ENCODE assay signal across 10 mouse cellular contexts in genomic region chr5:35616943-35617342, GRCm38 (mm10). TPM values are rescaled to one million over a fixed set of nuclear protein-coding genes. Genes with fewer than 3 reads are reported as not detected.
A peak's percentile ranks its signal among the peaks of the same experiment; 100 is the strongest.
DNase-seq lines count a peak whose midpoint lies in the region; ATAC-seq and TF ChIP-seq lines count a peak whose summit lies in the region.
"Had no signal": no experiment of that assay in that cellular context is flagged by ENCODE, and none has a peak within 500 bp of the region (broad histone marks: within the 10 kb centered on the region; RNA-seq: fewer than 3 reads in every experiment).

No protein-coding gene starts in this region.

- no peak for TF ChIP-seq EP300 in stomach, postnatal 0 days (optimal IDR thresholded peaks at IDR 0.05)

- no peaks in the 10 kb centered on the region for H3K27me3 ChIP-seq in stomach, postnatal 0 days (ENCODE audit: control insufficient read depth, insufficient read depth, low read length)
- H3K27me3 ChIP-seq: midbrain, embryonic 12.5 days had no signal

- no peaks in the 10 kb centered on the region; the same call in 1 of the 2 replicates for H3K36me3 ChIP-seq in stomach, postnatal 0 days (ENCODE audit: control insufficient read depth, insufficient read depth, low read length)
- H3K36me3 ChIP-seq: midbrain, embryonic 12.5 days had no signal

- TF ChIP-seq CTCF in gastrocnemius, adult 2 months (IDR thresholded peaks at IDR 0.05), result no peak
- no peak for TF ChIP-seq CTCF in stomach, postnatal 0 days (IDR thresholded peaks at IDR 0.05; ENCODE audit: low read depth)

- ATAC-seq in stomach, postnatal 0 days (ENCODE audit: low FRiP score, low TSS enrichment), result no peak

- no peak overlapping the region for H3K4me2 ChIP-seq in stomach, postnatal 0 days (replicated peaks; ENCODE audit: low read depth)
- H3K4me2 ChIP-seq: liver, embryonic 11.5 days; midbrain, embryonic 12.5 days had no signal

- H3K4me3 ChIP-seq in gastrocnemius, adult 2 months, result no peak overlapping the region
- no peak overlapping the region for H3K4me3 ChIP-seq in stomach, postnatal 0 days (ENCODE audit: low read depth, low read length)
- H3K4me3 ChIP-seq: midbrain, embryonic 12.5 days had no signal

- intact Hi-C loops in gastrocnemius, adult 2 months (cut with DNase I), result no loop called here
- intact Hi-C loops in heart, postnatal 10 days (cut with DNase I), result no loop called here

- H3K9me3 ChIP-seq in stomach, postnatal 0 days (ENCODE audit: control insufficient read depth, low read length), result no peaks in the 10 kb centered on the region
- H3K9me3 ChIP-seq: midbrain, embryonic 12.5 days had no signal

- no peak for DNase-seq in gastrocnemius, adult 2 months
- DNase-seq in gastrocnemius, postnatal 4 days (ENCODE audit: low spot score in 2 of 2), result no peak
- peak; percentile 43 for DNase-seq in lung, postnatal 10 days
- no peak for DNase-seq in lung, adult 18-20 months
- DNase-seq in fibroblast of lung, adult 2 months (ENCODE audit: low read depth), result peak; percentile 77
- no peak for DNase-seq in stomach, postnatal 0 days (ENCODE audit: low spot score)
- DNase-seq in adrenal gland, postnatal 10 days, result no peak
- DNase-seq in heart, postnatal 10 days, result no peak

- 44% methylated on average over 5 of the region's 5 CpGs for WGBS in stomach, postnatal 0 days

- peak overlapping the region; percentile 54 for H3K27ac ChIP-seq in gastrocnemius, adult 2 months
- H3K27ac ChIP-seq in stomach, postnatal 0 days (replicated peaks), result peak overlapping the region; percentile 24; the same call in 1 of the 2 replicates
- H3K27ac ChIP-seq: midbrain, embryonic 12.5 days had no signal

- H3K9ac ChIP-seq in stomach, postnatal 0 days (ENCODE audit: low read length), result no peak overlapping the region
- H3K9ac ChIP-seq: midbrain, embryonic 12.5 days had no signal

- no peaks in the 10 kb centered on the region for H3K4me1 ChIP-seq in stomach, postnatal 0 days (replicated peaks; ENCODE audit: control insufficient read depth, insufficient read depth)

RNA-seq across cellular contexts. Expression of gene Acox3, which starts 34.1 kb away (rescaled TPM):
- 10 to 100 TPM; 15.4 to 18.0 TPM for total RNA-seq in gastrocnemius, adult 2 months (2021)
- total RNA-seq in gastrocnemius, postnatal 4 days (2021), result 10 to 100 TPM; 13.1 to 17.0 TPM
- 9.0 and 9.6 TPM in 2 replicates for polyA plus RNA-seq in stomach, postnatal 0 days (2015; fragmentation: Nextera tagmentation; extraction: Ambion mirVana)
- total RNA-seq in adrenal gland, postnatal 10 days (2021), result 10 to 100 TPM; 30.5 to 41.1 TPM
- 10 to 100 TPM; 27.6 to 29.8 TPM for total RNA-seq in heart, postnatal 10 days (2021)

RNA-seq across cellular contexts. Expression of gene Trmt44, which starts 42.1 kb away (rescaled TPM):
- total RNA-seq in gastrocnemius, adult 2 months (2021), result 1 to 10 TPM; 1.5 to 1.6 TPM
- total RNA-seq in gastrocnemius, postnatal 4 days (2021), result 1 to 10 TPM; 4.2 to 4.9 TPM
- 2.9 and 3.2 TPM in 2 replicates for polyA plus RNA-seq in stomach, postnatal 0 days (2015; fragmentation: Nextera tagmentation; extraction: Ambion mirVana)
- 1 to 10 TPM; 5.6 to 7.9 TPM for total RNA-seq in adrenal gland, postnatal 10 days (2021)
- total RNA-seq in heart, postnatal 10 days (2021), result 1 to 10 TPM; 3.4 TPM

Comparison
In these comparisons a context has a peak if more than half of its experiments do, and no peak if none do; other contexts are left out.
1. DNase-seq: peak in lung, postnatal 10 days (single experiment) and fibroblast of lung, adult 2 months (single experiment); none in gastrocnemius, adult 2 months (single experiment), gastrocnemius, postnatal 4 days (0 of 2), lung, adult 18-20 months (0 of 2), stomach, postnatal 0 days (single experiment), adrenal gland, postnatal 10 days (single experiment) and heart, postnatal 10 days (0 of 2).